Mouse (Mus musculus) bone marrow, adult 2 months (tissue): ENCODE measurements around the gene Paqr6.

Experiments used
- CTCF ChIP-seq: fragments of 200-500 bp; IDR thresholded peaks from 2 replicates; pipeline ENCODE4 v1.5.1; 2011; ENCODE audit warnings: low read length, control low read depth; ENCODE audit not compliant: control insufficient read depth, insufficient read depth
- POLR2A ChIP-seq: fragments of 200-500 bp; IDR thresholded peaks from 2 replicates; pipeline ENCODE4 v1.6.1; 2011; ENCODE audit warnings: low read depth, mild to moderate bottlenecking, control low read depth, low read length, borderline replicate concordance; ENCODE audit not compliant: control insufficient read depth

DNA sequence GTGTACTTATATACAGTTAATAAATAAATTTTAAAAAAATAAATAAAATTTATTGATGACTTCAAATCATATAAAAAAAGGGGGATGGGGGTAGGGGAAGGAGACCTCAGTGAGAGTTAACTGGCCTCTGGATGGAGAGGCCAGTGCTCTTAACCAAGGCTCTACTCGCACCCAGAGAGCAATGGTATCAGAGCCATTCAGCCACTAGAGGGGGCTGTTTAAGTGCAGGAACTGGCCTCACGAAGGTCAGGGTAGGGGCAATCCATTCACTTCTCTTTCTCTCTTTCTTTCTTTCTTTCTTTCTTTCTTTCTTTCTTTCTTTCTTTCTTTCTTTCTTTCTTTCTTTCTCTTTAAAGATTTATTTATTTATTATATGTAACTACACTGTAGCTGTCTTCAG lies 33.1 kb upstream of the Paqr6 start:
- TF ChIP-seq POLR2A (no peak), CTCF (peak; percentile 86)
